Mouse (Mus musculus): ENCODE results near the gene Cops3. TPM values are rescaled to one million over a fixed set of nuclear protein-coding genes. Genes with fewer than 3 reads are reported as not detected.
A peak's percentile ranks its signal among the peaks of the same experiment; 100 is the strongest.

Gene Cops3
- polyA plus RNA-seq, 1 experiment from 2014 or later, result 173 TPM

DNA sequence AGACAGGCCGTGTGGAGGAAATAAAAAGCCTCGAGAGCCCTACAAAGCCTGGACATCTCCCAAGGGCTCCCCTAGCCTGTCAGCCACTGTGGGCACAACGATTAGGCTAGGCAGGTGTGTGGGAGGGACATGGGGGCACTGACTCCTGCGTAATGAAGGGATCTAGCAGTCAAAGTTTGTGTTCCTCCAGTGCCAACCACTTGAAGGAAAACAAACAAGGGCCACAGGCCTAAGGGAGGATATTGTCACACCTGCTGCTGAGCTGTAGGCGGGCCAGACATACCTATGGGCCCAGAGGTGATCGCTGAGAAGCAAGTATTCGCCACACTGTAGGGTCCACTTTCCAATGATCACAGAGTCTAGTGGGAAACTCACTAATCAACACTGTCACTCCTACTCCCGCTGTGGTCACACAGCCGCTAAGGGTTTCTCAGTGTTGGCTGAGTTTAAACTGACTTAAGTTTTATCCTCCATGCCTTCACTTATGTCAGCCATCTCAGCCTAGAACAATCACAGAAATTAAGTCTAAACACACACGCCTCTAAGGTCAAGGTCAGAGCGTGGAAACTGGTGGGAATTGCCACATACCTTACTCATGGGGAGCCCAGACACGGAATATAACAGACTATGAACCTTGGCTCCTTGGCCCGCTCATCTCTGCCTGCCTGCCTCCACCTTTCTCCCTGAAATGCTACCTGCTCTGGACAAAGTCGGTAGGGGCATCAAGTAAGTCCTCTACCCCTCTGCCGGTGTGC lies 53.0 kb downstream of the Cops3 start:
- H3K9ac ChIP-seq (ENCODE audit: low read length), result peak overlapping the region; percentile 68
- H3K4me1 ChIP-seq (ENCODE audit: control insufficient read depth, insufficient read depth, low read length), result peaks cover 15% of the 10 kb centered on the region; the same call in 1 of the 2 replicates
- H3K9me3 ChIP-seq (replicated peaks; ENCODE audit: control insufficient read depth, low read length), result no peaks in the 10 kb centered on the region
- H3K36me3 ChIP-seq (ENCODE audit: control insufficient read depth, insufficient read depth), result peaks cover 3% of the 10 kb centered on the region; the same call in 1 of the 2 replicates
- 48% methylated on average over 15 of the region's 15 CpGs for WGBS
- H3K27me3 ChIP-seq (ENCODE audit: control insufficient read depth, insufficient read depth, low read length), result no peaks in the 10 kb centered on the region
- ATAC-seq (replicated peaks; ENCODE audit: extremely low read depth, insufficient read depth, low FRiP score), result no peak
- peak overlapping the region; percentile 62 for H3K4me3 ChIP-seq (ENCODE audit: low read length)
- peak overlapping the region; percentile 95 for H3K4me2 ChIP-seq (ENCODE audit: low read depth, low read length)
- no peak overlapping the region for H3K27ac ChIP-seq (ENCODE audit: low read length)

- ATAC-seq (replicated peaks; ENCODE audit: extremely low read depth, insufficient read depth, low FRiP score), result no peak
- no peaks in the 10 kb centered on the region for H3K36me3 ChIP-seq (ENCODE audit: control insufficient read depth, insufficient read depth)
- WGBS, result 77% methylated on average over 6 of the region's 6 CpGs
Observed at GRCm38 (mm10) chr11:59783591-59783990, 56.0 kb downstream of the Cops3 start.

GRCm38 (mm10) chr11:59782091-59782590 lies 57.5 kb downstream of the Cops3 start:
- no peak overlapping the region for H3K4me3 ChIP-seq (ENCODE audit: low read length)
- ATAC-seq (replicated peaks; ENCODE audit: extremely low read depth, insufficient read depth, low FRiP score), result no peak
- H3K9me3 ChIP-seq (replicated peaks; ENCODE audit: control insufficient read depth, low read length), result no peaks in the 10 kb centered on the region
- 78% methylated on average over 7 of the region's 7 CpGs for WGBS
- peaks cover 16% of the 10 kb centered on the region for H3K4me1 ChIP-seq (ENCODE audit: control insufficient read depth, insufficient read depth, low read length)
- H3K36me3 ChIP-seq (ENCODE audit: control insufficient read depth, insufficient read depth), result peaks cover 8% of the 10 kb centered on the region
- H3K27me3 ChIP-seq (ENCODE audit: control insufficient read depth, insufficient read depth, low read length), result no peaks in the 10 kb centered on the region
- H3K27ac ChIP-seq (ENCODE audit: low read length), result no peak overlapping the region
- H3K9ac ChIP-seq (ENCODE audit: low read length), result no peak overlapping the region
- no peak overlapping the region for H3K4me2 ChIP-seq (ENCODE audit: low read depth, low read length)

More at GRCm38 (mm10) chr11:59783591-59783990, 56.0 kb downstream of the Cops3 start:
- Histone ChIP-seq H3K27me3 (ENCODE audit: control insufficient read depth, insufficient read depth, low read length) (no peaks in the 10 kb centered on the region), H3K4me1 (ENCODE audit: control insufficient read depth, insufficient read depth, low read length) (peaks cover 22% of the 10 kb centered on the region), H3K9ac (ENCODE audit: low read length) (no peak overlapping the region), H3K4me3 (ENCODE audit: low read length) (no peak overlapping the region), H3K27ac (ENCODE audit: low read length) (no peak overlapping the region), H3K4me2 (ENCODE audit: low read depth, low read length) (no peak overlapping the region), H3K9me3 (replicated peaks; ENCODE audit: control insufficient read depth, low read length) (no peaks in the 10 kb centered on the region)

DNA sequence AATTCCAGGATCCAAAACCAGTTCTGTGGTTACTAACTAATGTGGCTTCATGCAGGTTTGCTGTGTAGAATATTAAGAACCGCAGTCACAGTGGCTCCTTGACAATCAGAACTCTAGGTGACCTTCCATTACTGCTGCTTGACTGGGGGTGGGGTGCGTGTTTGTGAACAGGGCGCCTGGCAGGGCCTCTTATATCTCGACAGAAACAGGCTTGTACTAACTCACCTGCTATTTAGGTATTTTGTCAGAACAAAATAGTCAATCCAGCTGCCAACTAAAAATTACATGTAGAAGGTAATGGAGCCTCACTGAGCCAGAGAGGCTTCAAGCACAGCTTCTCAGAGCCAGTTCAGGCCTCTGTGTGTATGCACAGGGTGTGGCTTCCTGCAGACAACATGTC lies 59.4 kb downstream of the Cops3 start:
- 58% methylated on average over 4 of the region's 4 CpGs for WGBS
- Histone ChIP-seq H3K27me3 (ENCODE audit: control insufficient read depth, insufficient read depth, low read length) (no peaks in the 10 kb centered on the region), H3K36me3 (ENCODE audit: control insufficient read depth, insufficient read depth) (peaks cover 25% of the 10 kb centered on the region), H3K27ac (ENCODE audit: low read length) (no peak overlapping the region; the same call in 1 of the 2 replicates), H3K9me3 (replicated peaks; ENCODE audit: control insufficient read depth, low read length) (no peaks in the 10 kb centered on the region), H3K4me2 (ENCODE audit: low read depth, low read length) (no peak overlapping the region), H3K9ac (ENCODE audit: low read length) (no peak overlapping the region), H3K4me3 (ENCODE audit: low read length) (no peak overlapping the region), H3K4me1 (ENCODE audit: control insufficient read depth, insufficient read depth, low read length) (peaks cover 10% of the 10 kb centered on the region)
- ATAC-seq (replicated peaks; ENCODE audit: extremely low read depth, insufficient read depth, low FRiP score), result no peak

- Histone ChIP-seq H3K9ac (ENCODE audit: low read length) (no peak overlapping the region), H3K4me2 (ENCODE audit: low read depth, low read length) (no peak overlapping the region), H3K4me3 (ENCODE audit: low read length) (no peak overlapping the region), H3K4me1 (ENCODE audit: control insufficient read depth, insufficient read depth, low read length) (peaks cover 10% of the 10 kb centered on the region), H3K27me3 (ENCODE audit: control insufficient read depth, insufficient read depth, low read length) (no peaks in the 10 kb centered on the region), H3K9me3 (replicated peaks; ENCODE audit: control insufficient read depth, low read length) (no peaks in the 10 kb centered on the region), H3K36me3 (ENCODE audit: control insufficient read depth, insufficient read depth) (peaks cover 28% of the 10 kb centered on the region), H3K27ac (ENCODE audit: low read length) (no peak overlapping the region)
- ATAC-seq (replicated peaks; ENCODE audit: extremely low read depth, insufficient read depth, low FRiP score), result no peak
- WGBS, result 70% methylated on average over 4 of the region's 4 CpGs
Observed at GRCm38 (mm10) chr11:59779406-59779805, 60.2 kb downstream of the Cops3 start.

DNA sequence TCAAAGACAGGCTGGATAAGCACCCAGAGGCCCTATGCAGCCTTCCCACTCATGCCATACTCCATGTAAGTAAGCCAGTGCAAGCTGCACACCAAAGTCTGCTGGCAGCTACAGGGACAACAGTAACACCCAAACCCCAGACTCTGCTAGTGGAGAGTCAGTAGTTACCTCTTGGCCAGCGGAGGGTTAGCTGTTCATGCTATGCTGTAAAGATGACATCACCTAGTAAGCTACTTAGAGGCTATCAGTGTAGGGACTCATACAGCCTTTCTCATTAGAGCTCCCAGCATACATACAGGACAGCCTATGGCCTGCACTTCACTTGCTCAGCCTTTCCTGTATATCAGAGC lies 60.8 kb downstream of the Cops3 start:
- Histone ChIP-seq H3K4me2 (ENCODE audit: low read depth, low read length) (no peak overlapping the region), H3K4me1 (ENCODE audit: control insufficient read depth, insufficient read depth, low read length) (peaks cover 10% of the 10 kb centered on the region), H3K27ac (ENCODE audit: low read length) (no peak overlapping the region), H3K36me3 (ENCODE audit: control insufficient read depth, insufficient read depth) (peaks cover 33% of the 10 kb centered on the region), H3K9me3 (replicated peaks; ENCODE audit: control insufficient read depth, low read length) (no peaks in the 10 kb centered on the region), H3K9ac (ENCODE audit: low read length) (no peak overlapping the region), H3K27me3 (ENCODE audit: control insufficient read depth, insufficient read depth, low read length) (no peaks in the 10 kb centered on the region), H3K4me3 (ENCODE audit: low read length) (no peak overlapping the region)
- WGBS, result 54% methylated on average over 1 of the region's 1 CpGs
- no peak for ATAC-seq (replicated peaks; ENCODE audit: extremely low read depth, insufficient read depth, low FRiP score)

- no peak overlapping the region for H3K4me2 ChIP-seq (ENCODE audit: low read depth, low read length)
- 55% methylated on average over 9 of the region's 9 CpGs for WGBS
- H3K9me3 ChIP-seq (replicated peaks; ENCODE audit: control insufficient read depth, low read length), result no peaks in the 10 kb centered on the region
- no peak overlapping the region for H3K9ac ChIP-seq (ENCODE audit: low read length)
- H3K36me3 ChIP-seq (ENCODE audit: control insufficient read depth, insufficient read depth), result peaks cover 33% of the 10 kb centered on the region
- no peaks in the 10 kb centered on the region for H3K27me3 ChIP-seq (ENCODE audit: control insufficient read depth, insufficient read depth, low read length)
- H3K4me3 ChIP-seq (ENCODE audit: low read length), result no peak overlapping the region
- H3K4me1 ChIP-seq (ENCODE audit: control insufficient read depth, insufficient read depth, low read length), result peaks cover 10% of the 10 kb centered on the region
- H3K27ac ChIP-seq (ENCODE audit: low read length), result no peak overlapping the region
- no peak for ATAC-seq (replicated peaks; ENCODE audit: extremely low read depth, insufficient read depth, low FRiP score)
Observed at GRCm38 (mm10) chr11:59778181-59778873, 61.3 kb downstream of the Cops3 start.

DNA sequence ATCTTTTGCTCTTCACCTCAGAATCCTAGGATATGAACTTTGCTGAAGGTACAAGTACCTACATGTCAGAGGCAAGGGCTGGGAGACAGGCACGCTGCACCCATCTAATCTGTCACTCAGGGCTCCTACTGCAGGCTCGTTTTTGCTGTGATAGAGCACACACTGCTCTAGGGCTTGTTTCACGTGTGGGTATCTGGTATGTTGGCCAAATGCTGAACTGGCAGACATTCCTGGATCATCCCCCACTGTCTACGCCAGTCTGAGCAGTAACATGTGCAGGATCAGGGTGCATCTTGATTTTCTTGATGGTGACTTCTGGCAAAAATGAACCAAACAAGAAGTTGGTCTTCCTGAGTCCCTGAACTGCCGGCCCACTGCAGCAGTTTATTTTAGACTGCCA lies 62.4 kb downstream of the Cops3 start:
- ATAC-seq (replicated peaks; ENCODE audit: extremely low read depth, insufficient read depth, low FRiP score), result no peak
- peaks cover 34% of the 10 kb centered on the region for H3K36me3 ChIP-seq (ENCODE audit: control insufficient read depth, insufficient read depth)
- no peaks in the 10 kb centered on the region for H3K9me3 ChIP-seq (replicated peaks; ENCODE audit: control insufficient read depth, low read length)
- no peak overlapping the region for H3K4me2 ChIP-seq (ENCODE audit: low read depth, low read length)
- 80% methylated on average over 5 of the region's 5 CpGs for WGBS
- peaks cover 7% of the 10 kb centered on the region for H3K4me1 ChIP-seq (ENCODE audit: control insufficient read depth, insufficient read depth, low read length)
- H3K27me3 ChIP-seq (ENCODE audit: control insufficient read depth, insufficient read depth, low read length), result no peaks in the 10 kb centered on the region
- H3K27ac ChIP-seq (ENCODE audit: low read length), result no peak overlapping the region
- H3K4me3 ChIP-seq (ENCODE audit: low read length), result no peak overlapping the region
- H3K9ac ChIP-seq (ENCODE audit: low read length), result no peak overlapping the region
